Mouse (Mus musculus) MN1 (cell line): Measurements from ENCODE around the gene Gnai2.

Experiments used
- DNase-seq: peaks from one replicate; pipeline ENCODE4 v3.0.0-alpha.2; 2016; ENCODE audit warnings: low spot score

Gene Gnai2

GRCm38 (mm10) chr9:107658096-107658495, 22.9 kb upstream of the Gnai2 start:
- DNase-seq, result no peak

GRCm38 (mm10) chr9:107657144-107657543, 22.0 kb upstream of the Gnai2 start:
- no peak for DNase-seq

- no peak for DNase-seq
These were observed 19.4 kb upstream of the Gnai2 start for GRCm38 (mm10) chr9:107654585-107654984.

- no peak for DNase-seq
These were observed 18.3 kb upstream of the Gnai2 start for GRCm38 (mm10) chr9:107653474-107653873.

- no peak for DNase-seq
These were observed 15.7 kb upstream of the Gnai2 start for GRCm38 (mm10) chr9:107650708-107651481.

GRCm38 (mm10) chr9:107650225-107650624, 15.1 kb upstream of the Gnai2 start:
- DNase-seq, result no peak

- DNase-seq, result no peak
These were observed 13.6 kb upstream of the Gnai2 start for GRCm38 (mm10) chr9:107648767-107649166.

- no peak for DNase-seq
These were observed 11.8 kb upstream of the Gnai2 start for GRCm38 (mm10) chr9:107646975-107647374.

GRCm38 (mm10) chr9:107645577-107645976, 10.4 kb upstream of the Gnai2 start:
- DNase-seq, result peak; percentile 81

- DNase-seq, result no peak
These were observed 10.0 kb upstream of the Gnai2 start for GRCm38 (mm10) chr9:107645153-107645510.

GRCm38 (mm10) chr9:107644495-107645152, 9.5 kb upstream of the Gnai2 start:
- peak; percentile 91 for DNase-seq

- DNase-seq, result no peak
These were observed 8.5 kb upstream of the Gnai2 start for GRCm38 (mm10) chr9:107643544-107644214.

- DNase-seq, result peak; percentile 68
These were observed 6.5 kb upstream of the Gnai2 start for GRCm38 (mm10) chr9:107641666-107642065.

- DNase-seq, result no peak
These were observed 5.1 kb upstream of the Gnai2 start for GRCm38 (mm10) chr9:107640257-107640772.

- DNase-seq, result peak; percentile 50
These were observed 1.9 kb upstream of the Gnai2 start for GRCm38 (mm10) chr9:107637070-107637469.

GRCm38 (mm10) chr9:107634406-107635278, 525 bp downstream of the Gnai2 start:
- DNase-seq, result no peak

- DNase-seq, result no peak
These were observed 1.3 kb downstream of the Gnai2 start for GRCm38 (mm10) chr9:107633661-107634405.

- DNase-seq, result peak; percentile 80
These were observed 2.0 kb downstream of the Gnai2 start for GRCm38 (mm10) chr9:107633091-107633660.

- DNase-seq, result peak; percentile 50
These were observed 2.7 kb downstream of the Gnai2 start for GRCm38 (mm10) chr9:107632478-107632877.

GRCm38 (mm10) chr9:107631861-107632260, 3.3 kb downstream of the Gnai2 start:
- no peak for DNase-seq
